Mouse (Mus musculus): ENCODE measurements at regions not wholly inside any gene's neighbourhood (a gene's known extent, or its start where the extent isn't known, plus 50 kb on each side); places are given as distances from the start of the nearest gene placed in this dataset.

- H3K27ac ChIP-seq (ENCODE audit: low read length) = peak overlapping the region; percentile 63
- WGBS = 7% methylated on average over 22 of the region's 22 CpGs
- peak; percentile 77 for ATAC-seq
- H3K4me3 ChIP-seq (ENCODE audit: low read length) = peak overlapping the region; percentile 36
- no peaks in the 10 kb centered on the region for H3K36me3 ChIP-seq (ENCODE audit: control insufficient read depth, insufficient read depth, low read length)
- peak overlapping the region; percentile 59 for H3K4me2 ChIP-seq (ENCODE audit: low read depth, low read length)
- peaks cover 9% of the 10 kb centered on the region for H3K4me1 ChIP-seq (ENCODE audit: control insufficient read depth, insufficient read depth, low read length)
- H3K9ac ChIP-seq (ENCODE audit: low read depth, low read length) = peak overlapping the region; percentile 24; the same call in 1 of the 2 replicates
- H3K9me3 ChIP-seq (ENCODE audit: control insufficient read depth, low read length) = no peaks in the 10 kb centered on the region
- no peaks in the 10 kb centered on the region for H3K27me3 ChIP-seq (replicated peaks; ENCODE audit: control insufficient read depth, insufficient read depth, low read length)
Observed at GRCm38 (mm10) chr14:103899111-103899814, 55.1 kb upstream of the Ednrb start.

GRCm38 (mm10) chr14:103898689-103899088 is 54.5 kb upstream of the Ednrb start:
- ATAC-seq = peak; percentile 38; the same call in 1 of the 2 replicates
- Histone ChIP-seq H3K27ac (ENCODE audit: low read length) (peak overlapping the region; percentile 63), H3K4me1 (ENCODE audit: control insufficient read depth, insufficient read depth, low read length) (peaks cover 9% of the 10 kb centered on the region), H3K27me3 (replicated peaks; ENCODE audit: control insufficient read depth, insufficient read depth, low read length) (no peaks in the 10 kb centered on the region), H3K4me3 (ENCODE audit: low read length) (peak overlapping the region; percentile 36), H3K9me3 (ENCODE audit: control insufficient read depth, low read length) (no peaks in the 10 kb centered on the region), H3K36me3 (ENCODE audit: control insufficient read depth, insufficient read depth, low read length) (no peaks in the 10 kb centered on the region), H3K4me2 (ENCODE audit: low read depth, low read length) (peak overlapping the region; percentile 59), H3K9ac (ENCODE audit: low read depth, low read length) (peak overlapping the region; percentile 40)
- 40% methylated on average over 9 of the region's 9 CpGs for WGBS

- Histone ChIP-seq H3K27ac (ENCODE audit: low read length) (no peak overlapping the region), H3K36me3 (ENCODE audit: control insufficient read depth, insufficient read depth, low read length) (no peaks in the 10 kb centered on the region), H3K4me3 (ENCODE audit: low read length) (no peak overlapping the region), H3K27me3 (replicated peaks; ENCODE audit: control insufficient read depth, insufficient read depth, low read length) (no peaks in the 10 kb centered on the region), H3K9ac (ENCODE audit: low read depth, low read length) (no peak overlapping the region), H3K9me3 (ENCODE audit: control insufficient read depth, low read length) (no peaks in the 10 kb centered on the region), H3K4me1 (ENCODE audit: control insufficient read depth, insufficient read depth, low read length) (peaks cover 9% of the 10 kb centered on the region), H3K4me2 (ENCODE audit: low read depth, low read length) (no peak overlapping the region)
- no peak for ATAC-seq
- 93% methylated on average over 7 of the region's 7 CpGs for WGBS
Observed at GRCm38 (mm10) chr14:103895261-103895660, 51.1 kb upstream of the Ednrb start.

Data from intestine, embryonic 16.5 days (tissue).